Mouse (Mus musculus) fat pad, adult 2 months (tissue): ENCODE measurements around the gene 4930402F06Rik.

Experiments used
- DNase-seq: peaks from one replicate; pipeline ENCODE4 v3.0.0-alpha.2; 2011; ENCODE audit warnings: low read depth, low spot score; ENCODE audit errors: extremely low read depth

Gene 4930402F06Rik

GRCm38 (mm10) chr2:35397096-35397495 is at the start of gene 4930402F06Rik:
TSS of gene 4930402F06Rik (minus strand) at chr2:35397175.
- DNase-seq, result no peak

- no peak for DNase-seq
Observed at GRCm38 (mm10) chr2:35446300-35446699, 49.3 kb upstream of the 4930402F06Rik start.

GRCm38 (mm10) chr2:35445610-35446009 is 48.6 kb upstream of the 4930402F06Rik start:
- DNase-seq, result peak; percentile 97

GRCm38 (mm10) chr2:35444764-35445262 is 47.8 kb upstream of the 4930402F06Rik start:
- DNase-seq, result no peak

GRCm38 (mm10) chr2:35443981-35444763 is 47.2 kb upstream of the 4930402F06Rik start:
- DNase-seq, result no peak

- DNase-seq, result no peak
Observed at GRCm38 (mm10) chr2:35443325-35443724, 46.4 kb upstream of the 4930402F06Rik start.

- no peak for DNase-seq
Observed at GRCm38 (mm10) chr2:35442079-35442478, 45.1 kb upstream of the 4930402F06Rik start.

- no peak for DNase-seq
Observed at GRCm38 (mm10) chr2:35441419-35441818, 44.4 kb upstream of the 4930402F06Rik start.

GRCm38 (mm10) chr2:35440480-35440879 is 43.5 kb upstream of the 4930402F06Rik start:
- no peak for DNase-seq

GRCm38 (mm10) chr2:35437796-35438195 is 40.8 kb upstream of the 4930402F06Rik start:
- DNase-seq, result no peak

GRCm38 (mm10) chr2:35434576-35435123 is 37.7 kb upstream of the 4930402F06Rik start:
- DNase-seq, result no peak

- DNase-seq, result no peak
Observed at GRCm38 (mm10) chr2:35433428-35433827, 36.5 kb upstream of the 4930402F06Rik start.

- no peak for DNase-seq
Observed at GRCm38 (mm10) chr2:35432472-35432871, 35.5 kb upstream of the 4930402F06Rik start.

- DNase-seq, result no peak
Observed at GRCm38 (mm10) chr2:35432011-35432410, 35.0 kb upstream of the 4930402F06Rik start.

- DNase-seq, result no peak
Observed at GRCm38 (mm10) chr2:35430806-35431205, 33.8 kb upstream of the 4930402F06Rik start.

GRCm38 (mm10) chr2:35428615-35429300 is 31.8 kb upstream of the 4930402F06Rik start:
- DNase-seq, result no peak

GRCm38 (mm10) chr2:35427559-35427958 is 30.6 kb upstream of the 4930402F06Rik start:
- DNase-seq, result no peak

GRCm38 (mm10) chr2:35423711-35424339 is 26.9 kb upstream of the 4930402F06Rik start:
- DNase-seq, result no peak

GRCm38 (mm10) chr2:35422384-35422783 is 25.4 kb upstream of the 4930402F06Rik start:
- no peak for DNase-seq

GRCm38 (mm10) chr2:35420681-35421080 is 23.7 kb upstream of the 4930402F06Rik start:
- no peak for DNase-seq

- no peak for DNase-seq
Observed at GRCm38 (mm10) chr2:35419671-35420070, 22.7 kb upstream of the 4930402F06Rik start.
